Mouse (Mus musculus): Measurements from ENCODE around the gene Rasgef1b.

- TF ChIP-seq POLR2A (IDR thresholded peaks at IDR 0.05; ENCODE audit: insufficient read length, low read depth) (no peak), MYOG (IDR thresholded peaks at IDR 0.05; ENCODE audit: control insufficient read depth in 1 of 3, insufficient read depth in 1 of 3, insufficient read length in 2 of 3, low read depth in 2 of 3) (no peak), MAX (IDR thresholded peaks at IDR 0.05; ENCODE audit: low read depth) (no peak)
Measured at GRCm38 (mm10) chr5:99617271-99617800, 111.5 kb downstream of the Rasgef1b start.
